Mouse (Mus musculus) stomach, postnatal 0 days (tissue): ENCODE results near the gene Tmem8.
A peak's percentile ranks its signal among the peaks of the same experiment; 100 is the strongest.

Source experiments
- CTCF ChIP-seq: IDR thresholded peaks from 2 replicates; pipeline ENCODE4 v1.5.1; 2016; ENCODE audit warnings: antibody characterized with exemption, low read depth, mild to moderate bottlenecking, moderate library complexity
- EP300 ChIP-seq: optimal IDR thresholded peaks from 2 replicates; pipeline ENCODE3; 2016; ENCODE audit warnings: antibody characterized with exemption

GRCm38 (mm10) chr17:26119766-26120710 lies 6.9 kb downstream of the Tmem8 start:
- TF ChIP-seq EP300 (no peak), CTCF (peak; percentile 90)
